Mouse (Mus musculus) T-helper 2 cell (primary cell): ENCODE results near the gene Aass.

Experiments
- in situ Hi-C: fragments of 300-600 bp; cut with MboI, MseI; formaldehyde crosslinking; loops from one replicate; pipeline ENCODE4 v1.15.1; 2025; ENCODE audit warnings: high pct_unique_total_duplicates

The Aass gene

DNA sequence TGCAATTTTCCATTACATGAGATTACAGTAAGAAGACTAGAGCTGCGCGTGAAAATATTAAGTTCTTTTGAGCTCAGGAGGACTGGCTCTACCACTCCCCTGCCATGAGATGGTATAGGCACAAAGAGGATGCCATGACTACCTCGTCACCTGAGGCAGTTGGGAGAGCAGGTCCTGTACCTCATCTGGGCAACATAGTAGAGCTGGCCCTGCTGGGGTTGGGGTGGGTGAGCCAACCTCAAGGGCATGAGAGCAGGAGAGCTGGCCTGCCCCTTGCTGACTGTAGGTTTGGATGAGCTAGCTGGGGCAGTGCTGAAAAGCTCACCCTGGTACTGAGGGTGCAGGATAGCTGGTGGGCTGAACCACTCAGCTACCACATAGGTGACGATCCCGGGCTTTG is 77.1 kb downstream of the Aass start:
- in situ Hi-C loops, result no loop called here

DNA sequence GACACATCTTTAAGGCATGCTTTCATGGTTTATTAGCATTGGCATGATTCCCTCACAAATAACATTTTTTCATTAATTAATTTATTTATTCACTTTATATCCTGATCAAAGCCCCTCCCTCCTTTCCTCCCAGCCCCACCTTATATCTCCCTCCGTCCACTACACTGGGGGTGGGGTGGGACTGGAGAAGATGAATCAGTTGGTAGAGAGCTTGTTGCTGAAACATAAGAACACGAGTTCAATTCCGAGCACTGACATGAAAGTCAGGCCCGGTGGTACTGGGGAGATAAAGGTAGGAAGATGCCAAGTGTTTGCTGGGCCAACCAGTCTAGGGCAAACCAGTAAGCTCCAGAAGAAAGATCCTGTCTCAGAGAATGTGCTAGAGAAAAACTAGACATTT is 84.0 kb downstream of the Aass start:
- in situ Hi-C loops, result no loop called here

DNA sequence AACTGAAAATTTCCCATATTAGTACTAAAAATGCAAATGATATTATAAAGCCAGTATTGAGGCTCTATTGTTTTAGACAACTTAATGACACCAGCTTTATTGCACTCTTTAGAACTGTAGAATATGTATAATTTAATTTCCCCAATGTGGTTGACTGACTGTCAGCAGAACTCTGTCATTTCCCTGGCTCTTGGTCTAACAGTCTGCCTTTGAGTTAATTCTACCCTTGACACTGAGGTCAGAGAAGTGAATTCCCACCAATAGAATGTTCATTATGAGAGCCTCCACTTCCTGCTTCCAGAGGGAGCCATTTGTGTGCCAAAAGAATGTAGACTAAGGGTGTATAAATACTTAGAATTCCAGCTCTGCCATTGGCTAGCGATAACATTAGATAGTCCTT is 104.5 kb downstream of the Aass start:
- in situ Hi-C loops, result no loop called here
